Mouse (Mus musculus) brain, embryonic 14.5 days (tissue): ENCODE measurements around the gene Ppp1r15b.

Source experiments
- CTCF ChIP-seq: fragments of 200-500 bp; IDR thresholded peaks from 2 replicates; pipeline ENCODE4 v1.5.1; 2012; ENCODE audit warnings: inconsistent platforms, mild to moderate bottlenecking, moderate library complexity, borderline replicate concordance; ENCODE audit not compliant: insufficient read depth, insufficient read length; ENCODE audit errors: extremely low read depth
- POLR2A ChIP-seq: fragments of 200-500 bp; IDR thresholded peaks from 2 replicates; pipeline ENCODE4 v1.6.1; 2012; ENCODE audit warnings: mild to moderate bottlenecking, inconsistent platforms, borderline replicate concordance; ENCODE audit not compliant: poor library complexity, insufficient read depth, insufficient read length, severe bottlenecking; ENCODE audit errors: extremely low read depth

- TF ChIP-seq POLR2A (no peak), CTCF (peak; percentile 98)
Measured at GRCm38 (mm10) chr1:133177480-133178172, 46.7 kb downstream of the Ppp1r15b start.
